Mouse (Mus musculus): ENCODE measurements at regions not wholly inside any gene's neighbourhood (a gene's known extent, or its start where the extent isn't known, plus 50 kb on each side); places are given as distances from the start of the nearest gene placed in this dataset.

DNA sequence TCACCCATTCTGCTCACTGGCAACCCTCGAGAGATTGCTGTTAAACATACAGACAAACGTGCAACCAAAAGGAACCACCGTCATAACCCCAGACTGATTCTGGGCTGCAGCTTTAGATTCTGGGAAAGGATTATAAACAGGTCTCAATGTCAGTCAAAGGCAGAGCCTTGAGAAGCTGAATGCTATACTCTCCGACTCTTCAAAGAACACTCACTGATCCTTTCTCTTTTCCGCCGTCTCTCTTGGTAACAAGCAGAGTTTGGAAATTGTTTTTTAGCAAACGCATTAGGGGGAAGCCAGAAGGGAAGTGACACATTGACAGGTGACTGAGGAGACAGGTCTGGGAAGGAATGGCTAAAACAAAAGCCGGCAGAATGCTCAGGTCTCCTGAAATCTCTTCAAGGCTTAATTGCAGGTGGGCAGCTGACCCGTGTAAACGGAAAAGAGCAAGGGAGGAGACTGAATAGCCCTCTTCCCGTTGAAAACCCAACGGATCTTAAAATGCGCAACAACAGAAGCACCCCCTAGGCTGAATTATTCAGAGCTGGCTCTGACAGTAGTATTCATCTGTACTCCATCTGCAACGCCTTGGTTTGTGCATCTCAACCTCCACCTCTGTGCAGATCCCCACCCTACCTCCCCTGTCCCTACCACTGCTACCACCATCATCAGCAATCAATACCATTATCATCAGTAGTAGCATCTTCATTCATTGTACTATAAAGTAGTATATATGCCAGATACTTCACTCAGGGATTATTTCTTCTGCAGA is 219.6 kb downstream of the Tmem38b start:
- DNase-seq (ENCODE audit: low read depth) = no peak

DNA sequence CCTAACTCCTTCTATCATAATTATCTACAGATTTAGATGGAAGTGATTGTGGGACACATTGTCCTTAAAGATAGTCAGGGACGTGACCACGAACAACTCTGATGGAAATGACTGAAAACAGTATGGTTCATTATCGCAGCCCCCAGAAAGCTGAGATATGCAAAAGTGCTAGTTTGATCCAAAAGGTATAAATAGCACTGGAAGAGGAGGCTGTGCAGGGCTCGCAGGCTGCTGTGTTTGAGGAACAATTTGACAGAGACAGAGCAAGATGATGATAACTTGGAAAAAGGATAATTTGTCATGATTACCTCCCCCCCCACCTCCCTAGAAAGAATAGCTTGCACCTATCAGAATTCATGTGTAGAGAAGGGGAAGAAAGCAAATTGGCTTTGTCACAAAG is 238.5 kb downstream of the Tmem38b start:
- DNase-seq (ENCODE audit: low read depth) = no peak

DNA sequence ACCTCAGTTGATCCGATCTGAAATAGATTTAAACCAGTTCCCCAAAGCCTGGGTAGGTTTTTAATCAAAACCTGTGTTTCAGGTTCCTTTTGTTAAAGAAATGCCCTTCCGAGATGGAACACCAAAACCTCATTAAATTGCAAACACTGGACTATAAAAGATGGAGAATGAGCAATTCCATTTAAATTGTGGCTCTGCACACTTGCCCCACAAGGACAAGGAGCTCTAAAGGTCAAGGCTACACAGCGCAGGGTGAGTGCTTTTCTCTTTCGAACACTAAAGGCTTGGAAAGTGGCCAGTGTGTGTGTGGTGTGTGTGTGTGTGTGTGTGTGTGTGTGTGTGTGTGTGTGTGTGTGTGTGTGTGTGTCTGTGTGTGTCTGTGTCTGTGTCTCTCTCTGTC is 246.1 kb downstream of the Tmem38b start:
- DNase-seq (ENCODE audit: low read depth) = no peak

DNA sequence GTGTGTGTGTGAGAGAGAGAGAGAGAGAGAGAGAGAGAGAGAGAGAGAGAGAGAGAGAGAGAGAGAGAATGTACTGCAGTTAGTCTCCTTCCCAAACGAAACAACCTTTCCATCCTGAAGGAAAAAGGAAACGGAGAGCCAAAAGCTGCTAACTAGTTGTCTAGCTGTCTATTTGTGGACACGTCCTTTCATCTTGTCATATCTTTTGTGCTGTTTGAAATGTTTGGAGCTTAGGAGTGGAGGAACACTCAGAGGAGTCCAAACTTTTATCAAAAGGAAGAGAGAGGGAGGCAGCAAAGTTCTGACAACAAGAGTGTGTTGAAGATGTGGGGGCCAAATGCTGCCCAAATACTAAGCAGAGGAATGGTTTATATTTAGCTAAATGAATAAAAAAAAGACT is 246.6 kb downstream of the Tmem38b start:
- DNase-seq (ENCODE audit: low read depth) = no peak

DNA sequence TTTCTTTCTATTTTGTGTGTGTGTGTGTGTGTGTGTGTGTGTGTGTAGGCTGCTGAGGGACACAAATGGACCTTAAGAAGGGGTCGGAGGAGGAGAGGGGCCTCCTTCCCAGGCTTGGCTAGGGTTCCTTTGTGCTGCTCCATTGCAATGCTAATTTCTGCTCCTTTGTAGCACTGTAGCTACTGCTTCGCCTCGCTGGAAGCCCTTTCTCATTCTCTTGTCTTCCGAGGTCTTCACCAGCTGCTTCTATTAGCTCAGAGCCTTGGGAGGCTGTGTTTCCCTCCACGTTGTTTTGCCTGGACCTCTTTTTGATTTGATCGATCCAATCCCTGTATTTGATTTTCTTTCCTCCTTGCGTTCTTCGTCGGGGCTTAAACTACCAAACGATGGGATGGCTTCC is 247.1 kb downstream of the Tmem38b start:
- no peak for DNase-seq (ENCODE audit: low read depth)

- no peak for DNase-seq (ENCODE audit: low read depth)
Measured at GRCm38 (mm10) chr4:54073483-54073882, 247.6 kb downstream of the Tmem38b start.

DNA sequence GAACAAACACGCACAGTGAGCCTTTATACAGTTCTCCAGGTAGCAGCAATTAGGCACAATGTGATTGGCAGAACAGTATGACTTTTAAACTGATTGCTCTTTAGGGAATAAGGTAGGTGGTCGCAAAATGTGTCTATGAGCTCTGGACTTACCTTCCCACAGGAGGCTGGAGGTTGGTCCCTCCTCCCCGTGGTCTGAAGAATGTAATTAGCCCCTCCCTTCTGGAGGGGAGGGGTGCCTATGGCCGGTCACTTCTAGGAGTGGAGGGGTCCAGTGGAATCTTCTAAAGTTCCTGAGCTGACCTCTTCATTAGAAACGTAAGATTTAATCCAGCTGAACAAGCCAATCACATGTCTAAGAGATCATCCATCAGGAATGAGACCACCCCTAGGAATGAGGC is 248.4 kb downstream of the Tmem38b start:
- no peak for DNase-seq (ENCODE audit: low read depth)

- no peak for DNase-seq (ENCODE audit: low read depth)
Measured at GRCm38 (mm10) chr4:54080526-54080925, 254.7 kb downstream of the Tmem38b start.

DNA sequence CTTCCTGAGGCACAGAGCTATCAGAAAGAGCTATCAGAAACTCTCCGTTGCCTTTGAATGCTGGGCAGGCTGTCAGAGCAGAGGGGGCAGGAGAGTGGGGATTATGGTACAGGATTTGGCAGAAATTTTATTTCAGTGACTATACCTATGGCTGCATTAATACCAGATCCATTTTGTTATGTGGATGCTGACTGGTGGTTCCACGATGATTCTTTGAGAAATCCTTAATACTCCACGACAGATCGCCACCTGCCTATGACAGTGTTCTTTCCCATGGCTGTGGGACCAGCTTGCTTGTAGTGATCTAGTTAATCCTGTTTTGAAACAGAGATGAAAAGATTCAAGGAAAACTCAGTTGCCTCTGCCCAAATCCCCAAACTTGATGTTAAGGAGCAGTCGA is 255.6 kb downstream of the Tmem38b start:
- DNase-seq (ENCODE audit: low read depth) = no peak

DNA sequence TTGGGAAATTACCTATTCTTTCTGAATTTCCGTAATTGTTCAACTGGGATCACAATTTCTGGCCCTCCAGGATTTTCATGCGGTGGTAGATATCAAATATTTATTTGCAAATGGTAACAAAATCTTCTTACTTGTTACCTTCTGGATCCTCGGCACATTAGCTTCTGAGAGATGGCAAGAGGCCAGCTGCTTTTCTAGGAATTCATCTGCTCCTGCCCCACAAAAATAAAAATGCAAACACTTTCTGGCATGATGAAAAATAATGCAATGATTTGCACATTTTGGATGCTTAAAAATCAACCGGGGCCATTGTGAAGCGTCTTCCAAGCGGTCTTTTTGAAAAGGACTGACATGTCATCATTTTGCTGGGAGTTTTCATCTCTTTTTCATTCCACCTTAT is 258.9 kb downstream of the Tmem38b start:
- DNase-seq (ENCODE audit: low read depth) = no peak

DNA sequence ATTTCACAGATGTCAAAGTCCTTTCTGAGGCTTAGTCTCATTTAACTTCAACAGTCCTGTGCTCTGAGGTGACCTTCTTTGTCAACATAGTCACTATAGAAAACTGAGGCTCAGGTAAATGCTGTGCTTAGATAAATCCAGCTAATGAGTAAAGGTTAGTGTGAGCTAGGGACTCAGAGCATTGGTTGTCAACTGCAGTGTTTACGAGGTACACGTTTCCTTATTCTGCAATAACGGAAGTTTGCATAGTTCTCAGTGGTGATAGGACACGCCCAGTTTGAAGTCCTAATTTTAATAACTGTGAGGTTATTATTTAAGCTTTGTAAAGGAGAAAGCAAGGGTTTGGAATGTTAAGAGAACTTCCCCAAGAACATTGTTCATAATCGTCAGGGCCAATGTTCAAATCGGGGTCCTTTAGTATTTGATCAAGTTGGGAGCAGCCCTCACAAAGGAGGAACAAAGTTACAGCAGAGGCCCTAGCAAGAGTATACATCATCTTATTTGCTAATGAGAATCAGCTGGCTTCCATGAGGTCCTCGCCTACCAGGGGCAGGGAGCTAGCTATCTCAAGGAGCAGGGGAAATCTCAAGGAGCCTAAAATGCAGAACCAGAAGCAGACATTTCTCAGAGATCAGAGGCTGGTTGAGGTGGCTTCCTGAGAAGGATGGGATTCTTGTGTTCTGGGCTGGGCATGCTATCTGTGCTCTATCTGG is 268.6 kb downstream of the Tmem38b start:
- no peak for DNase-seq (ENCODE audit: low read depth)

DNA sequence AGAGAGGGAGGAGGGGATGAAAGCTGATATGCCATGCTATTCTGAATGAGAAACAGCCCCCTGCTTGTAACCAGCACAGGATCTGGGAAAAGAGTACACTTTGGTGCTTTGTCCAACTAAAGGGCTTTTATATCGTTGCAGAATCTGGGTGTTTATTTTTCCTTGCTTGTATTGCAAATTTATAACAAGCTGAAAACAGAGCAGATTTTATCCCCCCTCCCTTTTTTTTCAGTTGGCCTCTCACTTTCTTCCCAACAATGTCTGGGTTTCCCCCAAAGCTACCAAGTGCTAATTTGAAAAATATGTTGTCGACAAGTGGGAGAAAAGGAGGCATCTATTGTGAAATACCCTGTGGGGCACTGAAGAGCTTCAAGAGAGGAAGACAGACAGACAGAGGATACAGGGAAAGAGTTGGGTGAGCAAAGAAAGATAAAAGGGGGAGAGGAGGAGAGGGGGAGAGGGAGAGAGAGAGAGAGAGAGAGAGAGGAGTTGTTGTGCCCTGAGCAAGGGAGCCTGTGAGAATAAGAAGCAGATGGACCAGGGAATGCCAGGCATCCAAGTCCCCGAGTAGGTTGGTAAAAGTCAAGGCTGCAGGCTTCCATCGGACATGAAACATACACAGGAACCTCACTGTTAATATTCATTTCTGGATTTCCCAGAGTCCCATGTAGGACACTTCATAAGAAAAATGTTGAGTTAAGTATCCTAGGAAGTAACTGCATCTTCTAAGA is 269.5 kb downstream of the Tmem38b start:
- DNase-seq (ENCODE audit: low read depth) = no peak

DNA sequence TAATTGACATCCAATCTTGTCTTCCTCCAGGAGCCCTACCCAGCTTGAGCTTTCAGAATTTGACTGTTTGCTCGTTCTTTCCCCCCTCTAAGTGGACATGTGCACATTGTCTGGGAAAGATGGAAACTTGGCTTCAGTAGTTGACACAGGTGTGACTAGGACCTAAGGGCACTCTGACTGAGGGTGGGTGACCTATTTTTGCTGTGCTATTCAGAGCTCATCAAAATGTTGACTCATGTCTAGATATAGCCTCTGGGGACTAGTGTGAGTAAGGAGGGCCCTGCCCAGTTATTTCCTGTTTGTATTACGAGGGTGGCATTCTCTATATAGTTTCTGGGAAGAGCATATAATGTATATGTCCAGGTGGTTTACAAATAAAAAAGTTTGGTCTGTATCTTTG is 271.7 kb downstream of the Tmem38b start:
- no peak for DNase-seq (ENCODE audit: low read depth)

GRCm38 (mm10) chr4:54100282-54100681 is 274.4 kb downstream of the Tmem38b start:
- no peak for DNase-seq (ENCODE audit: low read depth)

- no peak for DNase-seq (ENCODE audit: low read depth)
Measured at GRCm38 (mm10) chr4:54106976-54107375, 281.1 kb downstream of the Tmem38b start.

DNA sequence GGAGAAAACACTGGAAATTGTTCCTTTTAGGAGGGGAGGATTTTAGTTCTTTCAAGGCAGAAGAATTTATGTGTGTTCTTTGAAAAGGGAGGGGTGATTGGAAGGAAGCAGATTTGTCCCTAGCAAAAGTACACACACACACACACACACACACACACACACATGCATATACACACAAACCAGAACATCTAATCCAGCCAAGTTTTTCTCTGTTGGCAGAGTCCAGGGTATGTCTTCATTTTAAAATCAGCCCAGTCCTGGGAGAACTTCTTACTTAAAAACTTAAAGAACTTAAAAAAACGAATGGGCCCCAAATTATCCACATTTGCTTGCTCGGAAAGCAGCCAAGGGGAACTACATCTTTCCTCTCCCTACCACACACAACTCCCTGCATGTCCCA is 290.5 kb downstream of the Tmem38b start:
- DNase-seq (ENCODE audit: low read depth) = no peak

DNA sequence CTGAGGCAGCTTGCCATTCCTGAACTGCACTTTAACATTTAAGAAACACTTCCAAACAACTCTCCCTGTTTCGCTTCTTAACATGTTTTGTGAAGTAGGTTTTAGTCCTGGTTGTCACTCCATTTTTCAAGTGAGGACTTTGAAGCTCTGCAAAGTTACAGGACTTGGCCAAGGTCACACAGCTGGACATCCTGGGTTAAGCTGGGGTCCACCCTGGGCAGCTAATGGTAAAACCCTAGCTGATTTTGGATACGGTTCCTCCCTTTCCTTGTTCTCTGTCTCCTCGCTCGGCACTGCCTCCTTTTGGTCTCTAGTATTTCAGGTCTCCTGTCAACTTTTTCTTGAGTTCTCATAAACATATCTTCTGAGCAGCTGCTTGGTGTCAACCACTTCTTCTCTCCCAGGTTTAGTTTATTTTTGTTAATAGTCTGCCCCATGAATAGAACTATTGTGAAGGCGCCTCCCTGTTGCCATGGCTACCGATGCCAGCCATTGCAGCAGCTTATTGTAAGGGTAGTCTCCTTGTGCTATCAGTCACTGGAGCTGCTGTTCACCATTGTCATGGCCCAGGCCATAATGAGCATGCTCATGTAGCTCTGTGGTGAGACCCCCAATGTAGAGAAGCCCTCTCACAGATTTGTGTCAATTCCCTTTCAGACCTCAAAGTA is 292.5 kb downstream of the Tmem38b start:
- no peak for DNase-seq (ENCODE audit: low read depth)

DNA sequence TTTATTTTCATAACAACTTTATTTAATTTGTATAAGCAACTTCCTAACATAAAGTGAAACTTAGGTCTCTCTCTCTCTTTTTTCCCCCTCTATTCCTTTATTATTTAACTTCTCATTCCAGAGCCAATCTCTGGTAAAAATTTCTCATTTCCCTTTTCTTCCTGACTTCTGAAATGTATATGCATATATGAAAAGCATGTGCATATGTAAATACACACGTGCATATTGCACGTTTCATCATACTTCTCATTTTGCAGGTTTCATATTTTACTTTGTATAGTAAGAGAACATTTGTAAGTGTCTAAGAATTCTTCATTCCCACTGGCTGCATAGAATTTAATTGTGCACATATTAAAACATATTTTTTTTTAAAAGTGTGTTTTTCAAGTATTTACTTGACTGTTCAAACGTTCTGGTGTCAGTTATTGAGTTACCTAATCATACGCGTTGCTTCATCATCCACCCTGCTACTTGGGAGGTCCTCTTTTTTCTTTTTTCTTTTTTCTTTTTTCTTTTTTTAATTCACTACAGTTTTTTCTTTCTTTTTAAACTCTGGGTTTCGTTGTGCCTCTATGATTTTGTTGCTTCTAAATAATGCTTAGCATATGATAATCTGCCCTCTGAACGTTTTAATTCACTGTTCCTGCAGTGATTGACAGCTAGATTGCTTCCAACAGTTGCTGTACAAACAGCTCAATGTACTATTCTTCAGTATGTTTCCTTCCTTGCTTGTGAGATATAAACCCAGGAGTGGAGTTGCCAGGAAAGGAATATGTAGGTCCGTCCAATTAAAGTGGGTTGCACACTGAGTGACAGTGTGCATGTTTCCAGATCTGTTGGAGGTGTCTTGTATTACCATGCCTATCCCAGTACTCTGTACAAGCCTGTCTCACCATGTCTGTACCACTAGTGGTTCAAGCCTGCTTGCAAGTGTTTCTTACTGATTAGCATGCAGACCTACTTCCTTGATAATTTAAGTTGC is 303.2 kb downstream of the Tmem38b start:
- DNase-seq (ENCODE audit: low read depth) = no peak

DNA sequence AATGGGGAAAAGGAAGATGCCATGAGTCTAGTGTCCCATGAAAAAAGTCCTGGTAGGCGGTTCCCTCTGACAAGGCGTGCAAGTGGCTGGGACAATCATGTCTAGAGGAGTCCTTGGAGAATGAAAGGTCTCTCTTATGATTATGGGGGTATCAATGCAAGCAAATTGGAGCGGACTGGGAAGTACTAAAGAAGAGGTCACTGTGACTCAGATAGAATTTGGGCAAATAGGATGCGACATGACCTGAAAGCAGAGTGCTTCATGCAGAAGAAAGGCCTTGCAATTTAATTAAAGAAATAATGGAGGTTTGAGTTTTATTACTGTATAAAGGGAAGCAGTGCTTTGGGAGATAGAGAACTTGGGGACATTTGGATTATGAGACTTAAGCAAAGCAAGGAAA is 330.3 kb downstream of the Tmem38b start:
- no peak for DNase-seq (ENCODE audit: low read depth)

GRCm38 (mm10) chr4:54161337-54161993 is 335.6 kb downstream of the Tmem38b start:
- DNase-seq (ENCODE audit: low read depth) = no peak

- no peak for DNase-seq (ENCODE audit: low read depth)
Measured at GRCm38 (mm10) chr4:54162308-54162707, 336.5 kb downstream of the Tmem38b start.

Data from naive thymus-derived CD4-positive, alpha-beta T cell, adult 2 months (primary cell).